Mouse (Mus musculus): ENCODE results near the gene Lpp. TPM values are rescaled to one million over a fixed set of nuclear protein-coding genes. Genes with fewer than 3 reads are reported as not detected.
A peak's percentile ranks its signal among the peaks of the same experiment; 100 is the strongest.

Gene Lpp
- polyA plus RNA-seq, 1 experiment from 2014 or later, result 79.2 TPM

- H3K9ac ChIP-seq (ENCODE audit: low read length), result no peak overlapping the region
- H3K4me3 ChIP-seq (ENCODE audit: low read depth, low read length), result no peak overlapping the region
- H3K27me3 ChIP-seq (replicated peaks; ENCODE audit: control insufficient read depth, insufficient read depth, low read length), result no peaks in the 10 kb centered on the region
- ATAC-seq (replicated peaks; ENCODE audit: low FRiP score, low TSS enrichment, low read depth), result no peak
- 81% methylated on average over 4 of the region's 4 CpGs for WGBS
- no peak overlapping the region for H3K4me2 ChIP-seq (ENCODE audit: low read length)
- peaks cover 57% of the 10 kb centered on the region for H3K4me1 ChIP-seq (replicated peaks; ENCODE audit: control insufficient read depth, insufficient read depth, low read length)
- no peaks in the 10 kb centered on the region for H3K9me3 ChIP-seq (ENCODE audit: control insufficient read depth, low read length)
- H3K27ac ChIP-seq (ENCODE audit: low read depth), result peak overlapping the region; percentile 54
- no peak for DNase-seq (ENCODE audit: low spot score)
- H3K36me3 ChIP-seq (ENCODE audit: control insufficient read depth, insufficient read depth, low read length), result peaks cover 12% of the 10 kb centered on the region
Measured at GRCm38 (mm10) chr16:24453536-24453935, 60.2 kb downstream of the Lpp start.

GRCm38 (mm10) chr16:24454493-24454892 is 61.2 kb downstream of the Lpp start:
- Histone ChIP-seq H3K36me3 (ENCODE audit: control insufficient read depth, insufficient read depth, low read length) (peaks cover 22% of the 10 kb centered on the region), H3K9ac (ENCODE audit: low read length) (no peak overlapping the region), H3K4me1 (replicated peaks; ENCODE audit: control insufficient read depth, insufficient read depth, low read length) (peaks cover 53% of the 10 kb centered on the region), H3K9me3 (ENCODE audit: control insufficient read depth, low read length) (no peaks in the 10 kb centered on the region), H3K4me2 (ENCODE audit: low read length) (no peak overlapping the region), H3K27me3 (replicated peaks; ENCODE audit: control insufficient read depth, insufficient read depth, low read length) (no peaks in the 10 kb centered on the region), H3K27ac (ENCODE audit: low read depth) (peak overlapping the region; percentile 71), H3K4me3 (ENCODE audit: low read depth, low read length) (no peak overlapping the region)
- peak; percentile 61 for DNase-seq (ENCODE audit: low spot score)
- WGBS, result 6% methylated on average over 4 of the region's 4 CpGs
- no peak for ATAC-seq (replicated peaks; ENCODE audit: low FRiP score, low TSS enrichment, low read depth)

- peaks cover 53% of the 10 kb centered on the region for H3K4me1 ChIP-seq (replicated peaks; ENCODE audit: control insufficient read depth, insufficient read depth, low read length)
- ATAC-seq (replicated peaks; ENCODE audit: low FRiP score, low TSS enrichment, low read depth) (no peak), DNase-seq (ENCODE audit: low spot score) (no peak)
- no peak overlapping the region for H3K9ac ChIP-seq (ENCODE audit: low read length)
- no peak overlapping the region for H3K4me3 ChIP-seq (ENCODE audit: low read depth, low read length)
- H3K36me3 ChIP-seq (ENCODE audit: control insufficient read depth, insufficient read depth, low read length), result peaks cover 22% of the 10 kb centered on the region
- WGBS, result 26% methylated on average over 3 of the region's 3 CpGs
- no peaks in the 10 kb centered on the region for H3K9me3 ChIP-seq (ENCODE audit: control insufficient read depth, low read length)
- peak overlapping the region; percentile 52; the same call in 1 of the 2 replicates for H3K27ac ChIP-seq (ENCODE audit: low read depth)
- no peak overlapping the region for H3K4me2 ChIP-seq (ENCODE audit: low read length)
- no peaks in the 10 kb centered on the region for H3K27me3 ChIP-seq (replicated peaks; ENCODE audit: control insufficient read depth, insufficient read depth, low read length)
Measured at GRCm38 (mm10) chr16:24455361-24455855, 62.1 kb downstream of the Lpp start.

- H3K4me2 ChIP-seq (ENCODE audit: low read length), result no peak overlapping the region
- WGBS, result 82% methylated on average over 2 of the region's 2 CpGs
- H3K9ac ChIP-seq (ENCODE audit: low read length), result no peak overlapping the region
- DNase-seq (ENCODE audit: low spot score) (no peak), ATAC-seq (replicated peaks; ENCODE audit: low FRiP score, low TSS enrichment, low read depth) (no peak)
- no peak overlapping the region for H3K27ac ChIP-seq (ENCODE audit: low read depth)
- H3K27me3 ChIP-seq (replicated peaks; ENCODE audit: control insufficient read depth, insufficient read depth, low read length), result no peaks in the 10 kb centered on the region
- no peaks in the 10 kb centered on the region for H3K9me3 ChIP-seq (ENCODE audit: control insufficient read depth, low read length)
- H3K36me3 ChIP-seq (ENCODE audit: control insufficient read depth, insufficient read depth, low read length), result peaks cover 7% of the 10 kb centered on the region
- H3K4me3 ChIP-seq (ENCODE audit: low read depth, low read length), result no peak overlapping the region
- H3K4me1 ChIP-seq (replicated peaks; ENCODE audit: control insufficient read depth, insufficient read depth, low read length), result peaks cover 31% of the 10 kb centered on the region
Measured at GRCm38 (mm10) chr16:24463842-24464241, 70.5 kb downstream of the Lpp start.

GRCm38 (mm10) chr16:24464436-24464835 is 71.1 kb downstream of the Lpp start:
- 63% methylated on average over 5 of the region's 5 CpGs for WGBS
- no peak overlapping the region for H3K27ac ChIP-seq (ENCODE audit: low read depth)
- no peak overlapping the region for H3K4me2 ChIP-seq (ENCODE audit: low read length)
- H3K27me3 ChIP-seq (replicated peaks; ENCODE audit: control insufficient read depth, insufficient read depth, low read length), result no peaks in the 10 kb centered on the region
- peaks cover 1% of the 10 kb centered on the region for H3K36me3 ChIP-seq (ENCODE audit: control insufficient read depth, insufficient read depth, low read length)
- DNase-seq (ENCODE audit: low spot score) (no peak), ATAC-seq (replicated peaks; ENCODE audit: low FRiP score, low TSS enrichment, low read depth) (no peak)
- peaks cover 34% of the 10 kb centered on the region for H3K4me1 ChIP-seq (replicated peaks; ENCODE audit: control insufficient read depth, insufficient read depth, low read length)
- no peak overlapping the region for H3K4me3 ChIP-seq (ENCODE audit: low read depth, low read length)
- H3K9me3 ChIP-seq (ENCODE audit: control insufficient read depth, low read length), result no peaks in the 10 kb centered on the region
- H3K9ac ChIP-seq (ENCODE audit: low read length), result no peak overlapping the region

DNA sequence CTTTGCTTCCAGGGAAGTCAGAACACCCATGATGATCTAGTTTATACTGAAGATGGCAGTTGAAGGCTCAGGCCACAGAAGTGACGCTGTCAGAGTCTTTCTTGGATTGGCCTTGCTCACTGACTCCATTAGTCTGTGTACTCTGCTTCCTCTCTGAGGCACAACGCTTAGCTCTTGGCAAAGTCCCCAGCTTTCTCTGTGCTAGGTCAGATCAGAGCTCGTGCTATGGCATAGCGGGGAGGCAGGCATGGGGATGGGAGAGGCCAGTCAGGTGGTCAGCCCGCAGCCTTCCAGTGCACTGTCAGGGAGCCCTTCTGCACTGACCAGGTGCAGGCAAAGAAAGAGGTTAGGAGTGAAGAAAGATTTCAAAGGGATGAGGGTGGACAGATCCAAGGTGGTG is 72.3 kb downstream of the Lpp start:
- no peak overlapping the region for H3K9ac ChIP-seq (ENCODE audit: low read length)
- 84% methylated on average over 5 of the region's 5 CpGs for WGBS

DNA sequence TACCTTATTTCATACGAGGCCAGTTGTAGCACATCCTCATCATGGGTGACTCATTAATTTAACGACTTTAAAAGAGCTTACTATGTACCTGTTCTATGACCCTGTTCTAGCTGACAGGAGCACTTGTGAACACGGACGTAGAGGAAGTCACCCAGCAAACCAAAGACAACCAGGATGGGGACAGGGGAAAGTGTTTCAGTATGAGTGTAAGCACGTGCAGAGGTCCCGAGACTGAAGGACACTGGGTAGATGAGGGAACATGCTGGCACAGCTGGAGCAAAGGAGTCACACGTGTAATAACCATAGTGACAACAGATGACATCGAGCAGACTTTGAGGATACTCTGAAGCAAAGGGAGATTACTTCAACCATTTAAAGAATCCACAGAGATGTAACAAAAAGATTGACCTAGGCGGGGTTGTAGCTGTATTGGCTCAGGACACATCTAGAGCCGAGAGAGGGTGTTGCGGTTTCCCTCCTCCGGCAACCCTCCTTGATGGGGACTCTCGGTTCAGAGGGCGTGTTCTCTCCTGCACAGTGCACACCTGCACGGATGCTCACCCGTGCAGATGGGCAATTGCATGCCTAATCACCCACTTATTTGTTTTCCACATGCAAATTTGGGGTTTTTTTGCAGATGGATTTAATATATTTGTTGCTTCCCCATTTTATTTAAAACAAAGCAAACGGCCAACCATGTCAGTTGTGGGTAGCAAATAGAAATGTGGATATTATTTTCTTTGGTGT is 74.4 kb downstream of the Lpp start:
- Histone ChIP-seq H3K36me3 (ENCODE audit: control insufficient read depth, insufficient read depth, low read length) (0 out of 2 replicates have a peak, but pooled peaks cover 7% of the 10 kb centered on the region), H3K9me3 (ENCODE audit: control insufficient read depth, low read length) (no peaks in the 10 kb centered on the region), H3K4me1 (replicated peaks; ENCODE audit: control insufficient read depth, insufficient read depth, low read length) (peaks cover 32% of the 10 kb centered on the region), H3K4me3 (ENCODE audit: low read depth, low read length) (no peak overlapping the region), H3K9ac (ENCODE audit: low read length) (no peak overlapping the region), H3K4me2 (ENCODE audit: low read length) (no peak overlapping the region), H3K27ac (ENCODE audit: low read depth) (no peak overlapping the region), H3K27me3 (replicated peaks; ENCODE audit: control insufficient read depth, insufficient read depth, low read length) (no peaks in the 10 kb centered on the region)
- DNase-seq (ENCODE audit: low spot score) (no peak), ATAC-seq (replicated peaks; ENCODE audit: low FRiP score, low TSS enrichment, low read depth) (no peak)
- 74% methylated on average over 17 of the region's 17 CpGs for WGBS

More for the DNA sequence above, 72.3 kb downstream of the Lpp start:
- Histone ChIP-seq H3K4me2 (ENCODE audit: low read length) (no peak overlapping the region), H3K4me1 (replicated peaks; ENCODE audit: control insufficient read depth, insufficient read depth, low read length) (peaks cover 34% of the 10 kb centered on the region), H3K27ac (ENCODE audit: low read depth) (no peak overlapping the region), H3K27me3 (replicated peaks; ENCODE audit: control insufficient read depth, insufficient read depth, low read length) (no peaks in the 10 kb centered on the region), H3K4me3 (ENCODE audit: low read depth, low read length) (no peak overlapping the region), H3K36me3 (ENCODE audit: control insufficient read depth, insufficient read depth, low read length) (no peaks in the 10 kb centered on the region), H3K9me3 (ENCODE audit: control insufficient read depth, low read length) (no peaks in the 10 kb centered on the region)
- ATAC-seq (replicated peaks; ENCODE audit: low FRiP score, low TSS enrichment, low read depth), result no peak
- DNase-seq (ENCODE audit: low spot score), result no peak

- ATAC-seq (replicated peaks; ENCODE audit: low FRiP score, low TSS enrichment, low read depth) (peak; percentile 79), DNase-seq (ENCODE audit: low spot score) (no peak)
- H3K9ac ChIP-seq (ENCODE audit: low read length), result no peak overlapping the region
- 0 out of 2 replicates have a peak, but pooled peaks cover 7% of the 10 kb centered on the region for H3K36me3 ChIP-seq (ENCODE audit: control insufficient read depth, insufficient read depth, low read length)
- peaks cover 45% of the 10 kb centered on the region for H3K4me1 ChIP-seq (replicated peaks; ENCODE audit: control insufficient read depth, insufficient read depth, low read length)
- no peak overlapping the region for H3K4me3 ChIP-seq (ENCODE audit: low read depth, low read length)
- H3K27ac ChIP-seq (ENCODE audit: low read depth), result peak overlapping the region; percentile 72; the same call in 1 of the 2 replicates
- H3K27me3 ChIP-seq (replicated peaks; ENCODE audit: control insufficient read depth, insufficient read depth, low read length), result no peaks in the 10 kb centered on the region
- WGBS, result 23% methylated on average over 3 of the region's 3 CpGs
- H3K9me3 ChIP-seq (ENCODE audit: control insufficient read depth, low read length), result no peaks in the 10 kb centered on the region
- 0 out of 2 replicates have a peak overlapping the region, but pooled peaks have one; percentile 1 for H3K4me2 ChIP-seq (ENCODE audit: low read length)
Measured at GRCm38 (mm10) chr16:24469313-24469712, 76.0 kb downstream of the Lpp start.

DNA sequence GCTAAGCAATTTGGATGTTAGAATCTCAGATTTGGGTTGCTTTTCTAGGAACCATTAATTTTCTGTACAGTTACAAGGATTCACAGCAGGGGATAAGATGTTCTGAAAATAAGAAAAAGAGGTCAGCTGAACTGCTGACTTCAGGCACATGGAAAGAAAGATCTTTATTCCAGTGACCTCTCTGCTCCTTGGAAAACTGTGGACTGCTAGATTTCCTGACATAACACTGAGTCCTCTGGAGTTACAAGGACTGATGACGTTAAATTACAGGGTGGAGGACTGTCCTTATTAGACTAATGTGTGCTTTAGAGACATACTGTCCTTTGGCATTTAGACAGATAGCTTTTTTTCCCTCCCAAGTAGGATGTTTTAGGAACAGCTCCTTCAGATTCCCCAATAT is 77.3 kb downstream of the Lpp start:
- 50% methylated on average over 1 of the region's 1 CpGs for WGBS
- ATAC-seq (replicated peaks; ENCODE audit: low FRiP score, low TSS enrichment, low read depth) (no peak), DNase-seq (ENCODE audit: low spot score) (no peak)
- H3K4me3 ChIP-seq (ENCODE audit: low read depth, low read length), result no peak overlapping the region
- H3K27me3 ChIP-seq (replicated peaks; ENCODE audit: control insufficient read depth, insufficient read depth, low read length), result no peaks in the 10 kb centered on the region
- peaks cover 56% of the 10 kb centered on the region for H3K4me1 ChIP-seq (replicated peaks; ENCODE audit: control insufficient read depth, insufficient read depth, low read length)
- H3K9me3 ChIP-seq (ENCODE audit: control insufficient read depth, low read length), result no peaks in the 10 kb centered on the region
- no peak overlapping the region for H3K9ac ChIP-seq (ENCODE audit: low read length)
- no peak overlapping the region for H3K27ac ChIP-seq (ENCODE audit: low read depth)
- H3K4me2 ChIP-seq (ENCODE audit: low read length), result no peak overlapping the region
- 0 out of 2 replicates have a peak, but pooled peaks cover 7% of the 10 kb centered on the region for H3K36me3 ChIP-seq (ENCODE audit: control insufficient read depth, insufficient read depth, low read length)

Data from intestine, embryonic 14.5 days (tissue).